Mouse (Mus musculus): ENCODE results near the gene Lctl.

The Lctl gene

DNA sequence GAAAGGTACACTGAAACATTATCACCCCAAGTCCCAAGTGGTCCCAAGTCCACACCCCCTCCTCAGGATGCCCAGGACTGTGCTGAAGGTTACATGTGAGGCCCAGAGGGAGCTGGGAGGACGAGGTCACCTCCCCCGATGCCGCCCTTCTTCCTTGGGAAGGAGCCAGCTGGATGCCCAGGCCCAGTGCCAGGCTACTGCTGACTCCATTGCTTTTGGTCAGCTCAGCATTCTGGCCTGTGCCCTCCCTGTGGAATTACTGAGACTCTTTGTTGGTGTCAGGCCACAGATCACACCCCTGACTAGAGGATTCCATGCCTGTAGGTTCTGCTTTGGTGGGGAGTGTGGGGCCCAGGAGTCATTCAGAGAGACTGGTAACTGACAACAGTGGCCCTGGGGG lies at the start of gene Lctl:
TSS of gene Lctl (plus strand) at position 272 of the 400 bp plus-strand sequence.
- DNase-seq (ENCODE audit: extremely low read depth, low read depth), result no peak

DNA sequence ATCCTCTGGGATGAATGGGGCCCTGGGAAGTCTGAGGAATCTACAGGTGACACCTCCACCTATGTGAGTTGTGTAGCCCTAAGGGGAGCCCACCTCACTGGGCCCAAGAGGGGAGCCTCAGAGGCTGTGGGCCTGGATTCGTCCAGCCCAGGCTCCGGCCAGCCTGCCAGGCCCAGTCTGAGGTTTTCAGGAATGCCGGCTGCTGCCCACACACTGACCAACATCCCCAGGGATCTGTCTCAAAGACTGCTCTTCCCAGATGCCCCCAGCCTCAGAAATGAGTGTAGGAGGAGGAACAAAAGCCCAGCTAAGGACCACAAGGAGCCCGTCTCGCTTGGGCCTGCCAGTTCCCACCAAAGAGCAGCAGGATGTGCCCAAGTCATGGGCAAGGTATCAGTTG lies 49.2 kb upstream of the Lctl start:
- DNase-seq (ENCODE audit: extremely low read depth, low read depth), result no peak

DNA sequence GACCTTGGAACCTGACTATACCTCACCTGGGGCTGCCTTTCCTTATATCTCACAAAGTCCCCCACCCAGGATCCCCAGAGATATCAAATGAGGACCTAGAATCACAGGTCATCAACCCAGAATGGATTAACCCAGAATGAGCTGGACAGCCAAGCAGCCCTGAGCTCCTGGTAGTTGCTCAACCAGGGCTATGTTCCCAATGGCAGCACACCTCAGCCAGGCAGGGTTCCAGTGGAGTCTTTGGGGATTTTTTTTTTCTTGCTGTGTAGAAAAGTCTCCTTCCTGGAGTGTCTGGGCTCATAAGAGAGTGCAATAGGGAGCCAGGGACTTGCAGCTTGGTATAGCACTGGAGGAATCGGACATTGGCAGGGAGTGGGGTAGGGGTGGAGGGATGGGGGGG lies 48.4 kb upstream of the Lctl start:
- DNase-seq (ENCODE audit: extremely low read depth, low read depth), result no peak

DNA sequence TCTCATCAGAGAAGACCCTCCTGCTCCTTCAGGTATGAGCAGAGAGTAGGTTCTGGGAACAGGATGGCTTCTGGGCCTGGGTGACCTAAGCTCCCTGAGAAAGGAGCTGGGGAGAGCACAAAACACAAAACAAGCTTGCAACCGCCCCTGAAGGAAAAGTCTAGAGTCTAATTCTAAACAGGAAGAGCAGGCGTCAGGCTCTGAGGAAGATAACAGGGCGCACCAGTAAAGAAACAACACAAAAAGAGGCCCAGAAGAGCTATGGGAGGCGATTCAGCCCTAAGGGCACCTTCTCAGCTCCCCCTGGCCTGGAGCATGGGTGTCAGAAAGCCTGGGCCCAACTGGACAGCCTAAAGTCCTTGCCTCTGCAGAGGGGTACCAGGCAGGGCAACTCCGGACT lies 47.8 kb upstream of the Lctl start:
- DNase-seq (ENCODE audit: extremely low read depth, low read depth), result no peak

DNA sequence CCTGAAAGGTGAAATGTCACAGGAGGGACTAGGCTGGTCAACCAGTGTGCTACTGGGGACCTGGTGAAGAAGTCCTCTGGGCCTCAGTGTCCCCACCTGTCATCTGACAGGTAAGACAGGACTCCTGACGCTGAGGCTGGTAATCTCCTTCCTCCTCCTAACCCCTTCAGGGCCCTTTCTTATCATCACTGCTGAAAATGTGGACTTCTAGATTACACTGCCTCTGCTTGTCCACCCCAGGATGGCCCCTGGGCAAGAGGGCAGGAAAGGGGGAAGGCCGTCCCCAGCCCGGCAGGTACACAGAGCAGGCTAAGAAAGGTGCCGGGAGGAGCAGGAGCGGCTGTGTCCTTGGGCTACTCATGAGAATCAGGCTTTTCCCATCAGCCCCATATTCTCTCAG lies 46.3 kb upstream of the Lctl start:
- no peak for DNase-seq (ENCODE audit: extremely low read depth, low read depth)

DNA sequence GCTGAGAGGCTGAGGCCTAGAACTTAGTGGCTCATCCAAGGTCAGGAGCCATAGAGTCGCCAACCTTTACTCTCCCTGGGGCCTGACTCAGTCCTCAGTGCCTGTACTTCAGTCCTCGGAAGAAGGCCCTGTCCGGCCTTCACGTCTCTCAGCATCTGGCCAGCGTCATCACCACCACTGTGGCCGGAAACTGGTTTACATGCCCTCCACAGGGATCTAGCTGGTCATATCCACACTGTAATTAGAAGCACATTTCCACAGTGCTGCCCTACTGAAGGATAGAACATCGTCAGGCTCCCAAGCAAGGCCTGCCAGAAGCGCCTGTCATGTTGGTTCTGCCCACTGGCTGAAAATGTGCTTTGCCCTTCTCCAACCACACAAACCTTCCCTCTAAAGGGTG lies 42.1 kb upstream of the Lctl start:
- no peak for DNase-seq (ENCODE audit: extremely low read depth, low read depth)

DNA sequence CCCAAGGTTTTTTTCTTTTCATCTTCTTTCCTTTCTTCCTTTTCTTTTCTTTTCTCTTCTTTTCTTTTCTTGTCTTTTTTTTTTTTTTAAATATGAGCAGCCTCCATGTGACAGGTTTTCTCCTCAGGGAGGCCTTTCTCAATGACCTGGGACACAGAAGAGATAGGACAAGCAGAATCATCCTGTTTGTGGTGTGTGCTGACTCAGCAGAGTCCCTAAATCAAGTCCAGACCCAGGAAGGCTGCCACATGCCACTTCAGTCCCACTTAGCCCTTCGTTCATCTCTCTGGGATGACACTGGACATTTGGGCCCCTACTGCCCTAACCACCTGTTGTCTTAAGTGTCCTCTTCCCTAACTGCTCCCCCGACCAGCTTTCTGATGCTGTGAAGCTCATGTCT lies 40.5 kb upstream of the Lctl start:
- DNase-seq (ENCODE audit: extremely low read depth, low read depth), result no peak

DNA sequence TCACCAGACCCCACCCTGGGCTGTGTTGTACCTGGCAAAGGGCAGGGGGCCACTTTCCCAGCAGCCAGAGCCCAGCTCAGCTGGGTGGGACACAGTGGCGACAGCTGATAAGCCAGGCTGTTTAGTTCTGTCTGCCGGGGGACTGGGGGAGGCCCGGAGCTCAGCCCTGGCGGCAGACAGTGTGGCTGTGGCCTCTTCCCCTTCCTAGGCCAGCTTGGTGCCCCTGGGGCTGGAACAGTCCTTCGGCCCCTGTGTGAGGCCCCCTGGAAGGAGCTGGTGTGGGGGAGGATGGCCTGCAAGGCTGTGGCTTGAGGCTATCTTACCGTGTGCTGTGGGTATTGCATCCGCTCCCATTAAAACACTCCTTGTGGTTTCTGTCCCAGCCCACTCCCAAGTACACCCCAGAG lies 38.6 kb upstream of the Lctl start:
- no peak for DNase-seq (ENCODE audit: extremely low read depth, low read depth)

DNA sequence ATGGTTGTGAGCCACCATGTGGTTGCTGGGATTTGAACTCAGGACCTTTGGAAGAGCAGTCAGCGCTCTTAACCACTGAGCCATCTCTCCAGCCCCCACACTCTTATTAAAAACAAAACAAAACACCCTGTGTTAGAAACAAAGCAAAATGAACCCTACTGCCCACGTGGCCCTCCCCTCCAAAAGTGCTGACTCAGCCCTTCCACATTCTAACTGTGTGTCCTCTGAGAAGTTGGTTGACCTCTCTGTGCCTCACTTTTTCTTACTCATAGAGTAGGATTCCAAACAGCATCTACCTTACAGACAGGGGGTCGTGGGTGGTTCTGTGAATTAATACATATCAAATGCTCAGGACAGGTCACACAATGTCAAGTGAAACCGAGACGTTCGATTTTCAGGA lies 37.0 kb upstream of the Lctl start:
- no peak for DNase-seq (ENCODE audit: extremely low read depth, low read depth)

DNA sequence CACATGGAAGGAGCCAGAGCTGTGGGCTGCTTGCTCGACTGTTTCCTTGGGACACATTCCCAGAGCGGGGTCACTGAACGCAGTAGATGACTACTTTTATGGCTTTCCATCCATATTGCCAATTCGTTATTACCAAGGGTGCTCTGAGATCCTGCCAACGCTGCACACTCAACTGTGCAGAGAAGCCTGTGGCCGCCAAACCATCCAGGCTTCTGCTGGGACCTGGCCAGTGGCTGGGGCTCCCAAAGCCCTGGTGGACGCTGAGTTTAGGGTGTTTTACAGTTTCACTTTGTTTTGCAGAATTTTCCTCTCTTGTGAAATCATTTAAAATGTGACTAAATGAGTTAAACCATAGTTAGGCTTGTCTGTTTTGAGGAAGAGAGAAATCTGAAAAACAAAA lies 32.7 kb upstream of the Lctl start:
- no peak for DNase-seq (ENCODE audit: extremely low read depth, low read depth)

DNA sequence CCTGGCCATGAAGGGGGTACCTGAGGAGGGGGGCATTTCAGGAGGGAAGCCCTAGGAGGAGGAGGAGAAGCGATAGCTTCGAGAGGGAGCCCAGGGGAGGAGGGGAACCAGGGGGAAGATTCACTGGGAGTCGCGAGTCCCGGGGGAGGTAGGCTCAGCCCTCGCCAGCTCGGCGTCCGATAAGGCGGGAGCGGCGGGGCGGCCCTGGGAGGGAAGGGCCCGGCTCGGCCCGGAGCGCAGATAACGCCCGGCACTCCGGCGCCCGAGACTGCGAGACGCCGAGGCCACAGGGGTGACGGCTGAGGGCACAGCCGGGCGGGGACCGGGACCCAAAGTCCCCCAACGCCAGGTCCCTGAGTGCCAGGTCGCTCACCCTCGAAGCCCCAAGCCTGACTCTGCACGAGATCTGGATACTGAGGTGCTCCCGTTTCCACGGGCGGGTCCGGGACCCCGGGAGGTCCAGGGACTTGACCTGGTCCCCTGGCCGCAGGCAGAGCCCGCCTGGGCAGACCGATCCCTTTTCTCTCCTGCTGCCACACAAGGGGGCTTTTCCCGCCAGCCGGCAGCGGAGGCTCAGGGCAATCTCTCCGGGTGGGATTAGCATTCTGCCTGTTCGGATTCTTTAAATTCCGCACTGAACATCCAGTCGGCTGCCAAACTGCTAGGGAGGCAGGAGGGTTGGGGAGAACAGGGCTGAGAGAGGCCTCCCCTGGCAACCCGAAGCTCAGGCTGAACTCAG lies 32.1 kb upstream of the Lctl start:
- DNase-seq (ENCODE audit: extremely low read depth, low read depth), result no peak

DNA sequence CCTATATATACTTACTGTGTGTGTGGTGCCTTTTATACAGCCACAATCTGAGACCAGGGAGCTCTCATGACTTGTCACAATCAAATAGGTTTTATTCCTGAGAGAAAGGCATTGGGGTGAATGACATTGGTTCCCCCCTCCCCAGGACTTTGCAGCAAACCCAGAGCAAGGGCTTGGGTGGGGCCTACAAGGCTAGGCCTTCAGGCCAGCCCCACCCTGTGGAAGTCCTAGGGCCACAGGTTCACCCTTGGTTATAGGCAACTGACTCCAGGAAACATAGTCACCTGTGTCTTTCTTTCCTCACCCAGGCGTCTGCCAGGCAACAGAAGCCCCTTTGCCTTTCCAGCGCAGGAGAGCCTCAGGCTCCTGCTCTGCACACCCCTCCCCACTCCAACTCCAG lies 31.0 kb upstream of the Lctl start:
- DNase-seq (ENCODE audit: extremely low read depth, low read depth), result no peak

DNA sequence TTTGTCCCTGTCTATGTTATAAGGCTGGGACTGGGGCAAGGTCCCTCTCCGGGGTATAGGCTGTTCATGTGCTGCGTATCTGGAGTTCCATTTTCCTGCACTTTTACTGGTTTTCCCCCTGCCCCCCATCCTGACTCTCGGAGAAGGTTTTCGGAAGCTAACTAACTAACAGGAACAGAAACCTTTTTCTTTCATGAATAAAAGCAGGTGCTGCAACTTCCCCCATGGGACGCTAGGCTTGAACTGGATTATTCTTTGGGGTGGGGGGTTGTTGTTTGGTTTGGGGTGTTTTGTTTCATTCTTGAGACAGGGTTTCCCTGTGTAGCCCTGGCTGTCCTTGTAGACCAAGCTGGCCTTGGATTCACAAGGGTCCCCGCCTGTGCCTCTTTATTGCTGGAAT lies 30.4 kb upstream of the Lctl start:
- DNase-seq (ENCODE audit: extremely low read depth, low read depth), result no peak

DNA sequence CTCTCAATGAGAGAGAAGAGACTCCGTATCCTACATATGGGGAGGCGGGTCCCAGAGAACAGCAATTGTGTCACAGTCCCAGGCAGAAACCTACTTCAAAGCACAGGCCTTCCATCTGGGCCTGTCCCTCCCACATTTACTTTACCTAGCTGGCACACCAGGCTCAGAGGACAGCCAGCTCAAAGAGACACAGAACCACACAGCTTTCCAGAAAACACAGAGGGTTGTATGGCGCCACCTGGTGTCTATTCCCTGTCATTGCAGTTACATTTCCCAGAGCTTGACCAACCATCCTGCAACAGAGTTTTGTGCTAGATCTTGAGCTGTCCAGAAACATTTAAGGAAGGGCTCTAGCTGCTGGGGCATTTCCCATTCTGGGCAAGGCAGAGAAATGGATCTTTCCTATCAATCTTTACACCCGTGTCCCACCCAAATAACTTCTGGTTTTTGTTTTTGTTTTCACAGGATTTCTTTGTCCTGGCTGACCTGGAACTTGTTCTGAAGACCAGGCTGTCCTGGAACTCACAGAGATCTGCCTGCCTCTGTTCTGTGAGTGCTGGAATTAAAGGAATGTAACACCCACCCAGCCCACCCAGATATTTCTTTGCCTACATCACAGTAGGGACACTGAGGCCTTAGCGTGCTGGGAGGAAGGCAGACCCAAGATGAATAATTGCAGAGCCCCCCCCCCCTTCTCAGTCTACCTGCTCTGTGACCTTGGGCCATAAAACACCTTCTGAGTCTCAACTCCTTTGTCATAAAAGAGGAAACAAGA lies 29.3 kb upstream of the Lctl start:
- peak; percentile 48 for DNase-seq (ENCODE audit: extremely low read depth, low read depth)

DNA sequence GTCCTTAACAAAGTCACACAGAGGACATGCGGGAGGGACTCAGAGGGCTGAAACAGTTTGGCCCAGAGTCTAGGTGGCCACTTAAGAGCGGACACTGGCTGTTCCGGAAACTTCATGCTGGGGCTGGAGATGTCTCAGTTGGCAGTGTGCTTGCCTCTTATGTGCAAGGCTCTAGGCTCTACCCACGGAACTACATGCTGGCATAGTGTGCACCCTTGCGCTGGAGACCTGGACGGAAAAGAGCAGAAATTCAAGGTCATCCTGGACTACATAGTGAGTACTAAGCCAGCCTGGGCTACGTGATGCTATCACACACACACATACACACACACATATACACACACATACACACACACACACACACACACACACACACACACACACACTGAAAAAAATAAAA lies 28.6 kb upstream of the Lctl start:
- DNase-seq (ENCODE audit: extremely low read depth, low read depth), result no peak

DNA sequence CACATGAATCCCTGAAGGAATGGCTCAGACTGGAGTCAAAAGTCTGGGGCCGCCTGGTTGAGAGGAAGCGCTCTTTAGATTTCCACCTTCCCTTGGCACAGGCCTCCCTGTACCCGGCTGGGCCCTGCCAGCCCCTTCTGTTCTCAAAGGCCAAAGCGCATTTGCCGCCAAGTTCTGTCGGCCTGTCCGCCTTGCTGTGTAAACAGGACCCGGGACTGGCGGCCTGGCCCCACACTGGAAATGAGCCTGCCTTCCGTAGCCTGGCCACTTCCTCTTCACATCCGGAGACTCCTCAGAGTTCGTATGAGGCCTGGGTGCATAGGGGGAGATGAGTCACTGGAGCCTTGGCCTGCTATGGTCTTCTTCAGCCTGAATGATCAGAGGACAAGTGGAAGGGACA lies 27.9 kb upstream of the Lctl start:
- DNase-seq (ENCODE audit: extremely low read depth, low read depth), result no peak

DNA sequence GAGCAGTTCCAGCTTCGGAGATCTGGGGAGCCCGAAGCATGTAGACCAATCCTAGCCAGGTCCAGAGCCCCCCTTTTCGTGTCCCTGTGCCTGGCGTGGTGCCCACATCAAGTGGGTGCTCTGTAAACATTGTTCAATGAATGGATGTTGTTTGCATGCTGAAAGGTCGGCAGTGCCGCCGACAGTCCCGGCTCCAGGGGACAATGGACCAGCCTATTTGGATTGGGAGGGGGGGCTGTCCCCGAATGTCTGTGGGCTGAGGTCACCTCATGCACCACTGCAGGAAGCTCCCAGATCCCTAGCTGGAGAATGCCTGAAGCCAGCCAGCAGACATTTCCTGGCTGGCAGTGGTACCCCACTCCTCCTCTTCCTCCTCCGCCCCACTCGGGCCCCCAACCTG lies 22.9 kb upstream of the Lctl start:
- DNase-seq (ENCODE audit: extremely low read depth, low read depth), result no peak

DNA sequence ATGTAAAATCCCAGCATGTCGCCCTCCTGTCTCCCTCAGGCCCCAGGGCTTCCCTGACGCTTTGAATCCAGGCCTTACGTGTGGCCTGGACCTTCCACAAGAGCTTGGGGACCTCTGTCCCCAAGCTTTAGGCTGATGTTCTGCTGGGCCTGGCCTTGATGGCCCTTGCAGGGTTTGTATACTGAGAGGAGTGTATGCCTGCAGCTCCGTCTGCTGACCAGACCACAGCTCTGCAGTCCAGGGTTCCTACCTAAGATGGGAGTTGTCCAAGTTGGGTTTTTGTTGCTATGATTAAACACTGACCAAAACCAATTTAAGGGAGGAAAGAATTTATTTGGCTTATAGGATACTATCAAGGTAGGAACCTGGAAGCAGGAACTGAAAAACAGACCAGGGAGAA lies 18.7 kb upstream of the Lctl start:
- DNase-seq (ENCODE audit: extremely low read depth, low read depth), result no peak

DNA sequence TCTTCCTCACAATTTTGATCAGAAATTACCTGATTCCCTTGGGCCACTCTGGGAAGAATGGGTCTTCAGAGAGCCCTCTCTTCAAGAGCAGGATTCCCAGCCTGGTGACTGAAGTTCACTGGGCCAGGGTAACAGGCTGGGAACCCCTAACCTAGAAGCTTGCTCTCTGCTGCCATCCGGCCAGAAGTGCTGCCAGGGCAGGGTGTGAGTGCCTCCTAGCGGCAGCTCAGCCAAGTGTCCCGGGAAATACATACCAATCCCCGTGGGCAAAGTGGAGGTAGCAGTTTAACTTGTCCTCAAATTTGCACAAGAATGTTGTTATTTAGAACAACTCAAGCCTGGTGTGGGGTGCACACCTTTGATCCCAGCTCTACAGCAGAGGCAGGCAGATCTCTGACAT lies 16.5 kb upstream of the Lctl start:
- peak; percentile 49 for DNase-seq (ENCODE audit: extremely low read depth, low read depth)

DNA sequence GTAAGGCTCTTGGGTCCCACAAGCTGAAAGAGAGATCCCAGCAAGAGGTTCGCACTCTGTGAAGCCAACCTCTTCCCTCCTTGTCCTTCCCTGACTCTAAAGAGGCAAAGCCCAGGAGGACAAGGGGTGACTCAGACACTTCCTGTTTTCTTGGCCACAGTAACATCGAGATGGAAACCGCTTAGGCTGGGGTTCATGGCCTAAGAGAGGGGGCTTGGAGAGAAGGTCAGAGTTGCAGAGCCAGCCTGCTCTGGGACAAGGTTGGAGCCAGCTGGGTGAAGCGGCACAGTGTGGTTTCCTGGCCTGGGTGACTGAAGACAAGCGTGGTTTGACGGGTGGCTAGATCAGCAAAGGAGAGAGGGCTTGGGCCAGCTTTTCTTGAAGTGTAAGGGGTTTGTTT lies 11.6 kb upstream of the Lctl start:
- DNase-seq (ENCODE audit: extremely low read depth, low read depth), result peak; percentile 25

DNA sequence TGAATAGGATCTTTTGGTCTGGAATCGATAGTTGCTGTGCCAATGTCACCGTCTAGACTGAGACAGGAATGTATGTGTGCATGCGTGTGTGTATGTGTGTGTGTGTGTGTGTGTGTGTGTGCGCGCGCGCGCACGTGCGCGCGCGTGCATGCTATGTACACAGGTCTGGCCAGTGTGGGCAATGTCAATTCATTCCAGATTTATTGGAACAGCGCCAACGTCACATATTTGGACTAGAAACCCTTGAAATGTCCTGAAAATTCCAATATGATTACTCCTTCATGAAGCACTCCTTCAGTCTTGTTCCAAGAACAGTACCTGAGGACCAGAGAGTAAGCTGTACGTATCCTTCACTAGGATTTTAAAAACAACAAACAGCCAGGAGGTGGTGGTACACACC lies 6.4 kb upstream of the Lctl start:
- no peak for DNase-seq (ENCODE audit: extremely low read depth, low read depth)

DNA sequence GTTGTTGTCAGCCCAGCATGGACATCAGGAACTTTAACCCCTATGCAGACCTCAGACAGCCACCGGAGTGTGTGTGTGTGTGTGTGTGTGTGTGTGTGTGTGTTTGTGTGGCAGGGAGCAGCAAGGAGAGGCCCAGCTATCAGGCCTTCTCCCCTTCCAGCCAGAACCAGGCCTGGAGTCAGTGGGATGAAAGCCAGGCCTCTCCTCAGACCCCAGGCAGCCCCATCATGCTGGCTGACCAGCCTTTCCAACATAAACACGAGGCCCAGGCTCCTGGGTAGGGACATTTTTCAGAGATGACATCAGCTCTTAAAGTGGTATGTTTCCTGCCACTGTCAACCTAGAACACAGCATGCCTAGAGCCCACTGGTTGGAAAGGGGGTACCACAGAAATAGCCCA lies 2.3 kb upstream of the Lctl start:
- DNase-seq (ENCODE audit: extremely low read depth, low read depth), result no peak

DNA sequence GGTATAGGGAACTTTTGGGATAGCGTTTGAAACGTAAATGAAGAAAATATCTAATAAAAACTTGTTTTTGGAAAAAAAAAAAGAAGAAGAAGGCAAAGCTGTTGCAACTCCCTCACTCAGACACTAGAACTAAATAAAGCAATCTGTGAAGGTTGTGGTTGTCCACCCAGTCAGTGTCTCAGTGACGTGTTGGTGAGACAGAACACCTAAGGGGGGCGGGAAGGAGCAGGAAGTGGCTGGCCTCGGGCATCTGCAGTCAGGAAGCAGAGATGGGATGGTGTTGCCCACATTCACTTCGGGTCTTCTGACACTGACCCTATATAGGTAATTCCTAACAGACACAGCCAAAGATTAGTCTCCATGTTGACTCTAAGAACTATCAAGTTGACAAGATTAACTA lies 1.2 kb upstream of the Lctl start:
- DNase-seq (ENCODE audit: extremely low read depth, low read depth), result no peak

Measured in MEL-GATA-1-ER (cell line).